Mouse (Mus musculus) fibroblast of lung, adult 2 months (primary cell): ENCODE results near the gene Gm42791.

Experiments used
- DNase-seq: peaks from one replicate; pipeline ENCODE4 v3.0.0-alpha.2; 2011; ENCODE audit warnings: low read depth

The Gm42791 gene

GRCm38 (mm10) chr5:148879218-148879617 is 115.7 kb downstream of the Gm42791 start:
- DNase-seq = no peak

DNA sequence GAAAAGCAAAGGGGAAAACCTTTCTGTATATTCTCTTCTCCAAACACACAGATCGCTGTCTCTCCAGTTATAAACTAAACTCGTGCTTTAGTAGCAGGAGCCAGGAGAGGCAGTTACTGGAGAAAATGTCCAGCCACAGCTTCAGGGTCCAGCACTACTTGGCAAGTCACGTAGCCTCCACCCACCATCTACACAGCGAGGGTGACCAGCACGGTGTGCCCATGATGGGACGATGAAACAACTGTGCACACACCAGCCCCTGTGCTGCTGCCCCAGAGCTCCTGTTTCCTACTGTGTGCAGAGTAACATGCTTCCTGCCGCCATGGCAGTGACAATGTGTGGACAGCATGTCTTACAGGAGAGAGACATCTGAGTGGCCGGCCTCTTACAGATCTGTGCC is 121.8 kb downstream of the Gm42791 start:
- no peak for DNase-seq

DNA sequence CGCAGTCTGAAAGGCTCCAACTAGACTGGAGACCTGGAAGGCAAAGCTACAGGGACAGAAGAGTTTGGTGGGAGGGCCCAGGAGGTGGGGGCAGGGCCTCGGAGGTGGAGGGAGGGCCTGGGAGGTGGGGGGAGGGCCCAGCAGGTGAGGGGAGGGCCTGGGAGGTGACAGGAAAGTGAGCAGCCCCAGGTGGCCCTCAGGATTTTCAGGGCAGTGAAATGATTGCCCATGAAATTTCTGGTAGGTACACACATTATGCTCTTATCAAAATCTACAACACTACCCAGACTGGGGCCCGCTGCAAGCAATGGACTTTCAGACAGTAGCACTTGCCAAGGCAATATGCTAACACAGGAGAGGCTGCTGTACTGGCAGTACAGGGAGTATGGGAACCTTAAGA is 125.4 kb downstream of the Gm42791 start:
- no peak for DNase-seq

- DNase-seq = no peak
Observed at GRCm38 (mm10) chr5:148867766-148868165, 127.2 kb downstream of the Gm42791 start.

DNA sequence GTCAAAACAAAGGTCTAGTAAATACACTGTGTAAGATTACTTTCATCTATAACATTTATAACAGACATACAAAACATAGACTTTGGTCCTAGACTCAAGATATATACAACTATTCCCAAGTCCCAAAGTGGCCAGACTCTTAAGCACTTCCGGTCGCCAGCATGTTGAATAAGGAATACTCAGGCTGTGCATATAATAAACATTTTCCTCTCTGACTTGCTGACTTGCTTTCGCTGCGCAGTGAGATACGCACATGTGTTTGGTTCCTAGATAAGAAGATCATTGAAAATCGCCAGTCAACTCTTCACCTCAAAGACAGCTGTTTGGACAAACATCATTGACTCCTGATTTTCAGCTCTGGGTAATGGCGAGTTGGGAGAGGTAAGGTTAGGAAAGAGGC is 127.8 kb downstream of the Gm42791 start:
- DNase-seq = no peak

DNA sequence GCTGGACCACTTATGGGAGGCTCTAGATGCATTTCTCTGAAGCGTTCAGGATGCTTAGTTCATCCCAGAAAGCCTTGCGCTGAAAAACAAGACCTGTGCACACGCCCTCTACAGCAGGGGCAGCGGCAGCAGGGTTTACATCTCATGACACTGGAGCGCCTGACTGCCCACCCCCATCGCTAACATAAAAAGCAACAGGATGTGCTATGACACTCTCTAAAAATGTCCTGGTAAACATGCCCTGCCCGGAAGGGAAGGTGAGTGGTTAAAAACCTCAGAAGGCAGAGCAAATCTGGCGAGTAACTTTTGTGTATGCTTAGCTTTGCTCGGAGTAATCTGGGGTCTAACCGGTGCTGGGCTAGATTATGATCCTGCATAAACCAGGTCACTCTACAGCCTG is 128.4 kb downstream of the Gm42791 start:
- DNase-seq = no peak

DNA sequence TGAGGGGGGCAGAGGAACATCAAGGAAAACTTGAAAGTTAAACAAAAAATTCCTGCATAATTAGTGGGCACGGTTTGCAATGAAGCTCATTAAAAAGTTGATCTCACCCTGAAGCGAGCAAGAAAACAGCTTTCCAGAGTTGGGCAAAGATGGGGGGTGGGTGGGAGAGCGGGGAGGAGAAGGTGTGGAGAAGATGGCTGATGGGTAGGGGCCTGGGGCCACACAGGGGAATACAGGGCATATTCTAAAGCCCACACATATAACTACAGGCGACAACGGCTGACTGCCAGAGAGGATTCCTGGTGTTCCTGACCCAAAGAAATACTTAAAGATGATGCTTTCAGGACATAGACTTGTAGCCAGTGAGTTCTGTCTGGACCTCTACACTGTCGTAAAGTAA is 131.5 kb downstream of the Gm42791 start:
- no peak for DNase-seq

- no peak for DNase-seq
Observed at GRCm38 (mm10) chr5:148862853-148863252, 132.1 kb downstream of the Gm42791 start.

DNA sequence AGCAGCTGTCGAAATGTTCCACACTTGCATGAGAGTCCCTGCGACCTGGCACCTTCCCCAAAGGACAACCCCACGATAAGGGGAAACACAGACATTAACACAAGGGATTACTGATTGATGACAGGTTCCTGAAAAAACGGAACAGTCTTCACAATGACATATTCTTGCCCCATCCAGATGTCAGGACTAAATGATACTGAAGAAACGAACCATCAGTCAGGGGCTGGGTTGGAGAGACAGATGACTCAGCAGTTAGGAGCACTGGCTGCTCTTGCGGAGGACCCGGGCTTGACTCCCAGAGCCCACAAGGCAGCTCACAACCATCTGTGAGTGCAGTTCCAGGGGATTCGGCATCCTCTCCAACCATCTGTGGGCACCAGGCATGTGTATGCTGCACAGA is 132.8 kb downstream of the Gm42791 start:
- DNase-seq = no peak

DNA sequence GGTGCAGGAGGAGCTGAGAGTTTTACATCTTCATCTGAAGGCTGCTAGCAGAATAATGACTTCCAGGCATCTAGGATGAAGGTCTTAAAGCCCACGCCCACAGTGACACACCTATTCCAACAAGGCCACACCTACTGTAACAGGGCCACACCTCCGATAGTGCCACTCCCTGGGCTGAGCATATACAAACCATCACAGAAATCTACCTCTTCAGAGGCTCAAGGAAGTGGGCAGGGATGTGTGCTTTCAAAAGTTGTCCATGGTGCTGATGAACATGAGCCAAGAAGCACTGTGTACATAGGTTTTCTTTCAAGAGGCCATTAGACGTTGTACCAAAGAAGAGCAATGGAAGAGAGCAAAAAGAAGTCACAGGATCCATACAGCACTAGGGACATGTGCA is 137.4 kb downstream of the Gm42791 start:
- DNase-seq = no peak

DNA sequence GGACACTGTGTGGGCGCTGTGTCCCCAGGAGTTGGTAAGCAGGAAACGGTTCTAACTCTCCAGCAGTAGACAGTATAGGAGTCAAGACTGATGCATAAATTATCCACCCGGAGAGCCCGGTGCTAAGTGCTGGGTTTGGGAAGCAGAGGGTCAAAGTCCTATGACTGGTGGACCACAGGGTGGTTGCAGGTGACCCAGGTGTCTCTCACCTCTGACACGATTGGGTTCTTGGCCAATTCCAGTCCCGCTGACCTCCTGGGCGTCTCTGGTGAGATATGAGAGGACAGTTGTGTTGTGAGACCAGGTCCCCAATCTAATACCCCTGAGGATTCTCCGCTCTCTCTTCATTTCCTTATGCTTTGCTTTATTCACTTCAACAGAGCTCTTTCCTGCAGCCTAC is 139.9 kb downstream of the Gm42791 start:
- no peak for DNase-seq

- no peak for DNase-seq
Observed at GRCm38 (mm10) chr5:148854166-148854565, 140.8 kb downstream of the Gm42791 start.

DNA sequence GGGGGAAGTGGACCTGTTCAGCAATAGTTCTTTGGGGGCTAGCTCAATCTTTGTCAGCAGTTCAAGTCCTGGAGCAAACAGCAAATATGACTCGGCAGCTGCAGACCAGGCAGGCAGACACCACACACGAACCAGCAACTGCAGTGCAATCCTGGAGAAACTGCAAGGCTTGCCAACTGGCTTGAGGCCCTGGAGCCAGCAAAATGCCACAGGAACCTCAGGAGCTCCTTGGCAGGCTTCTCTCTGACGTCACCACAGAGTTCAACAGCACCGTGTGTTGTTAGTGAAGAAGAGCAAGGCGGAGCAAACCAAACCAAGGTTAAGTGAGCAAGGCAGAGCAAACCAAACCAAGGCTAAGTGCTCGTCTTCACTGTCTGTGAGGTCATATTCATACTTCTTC is 145.4 kb downstream of the Gm42791 start:
- peak; percentile 3 for DNase-seq

DNA sequence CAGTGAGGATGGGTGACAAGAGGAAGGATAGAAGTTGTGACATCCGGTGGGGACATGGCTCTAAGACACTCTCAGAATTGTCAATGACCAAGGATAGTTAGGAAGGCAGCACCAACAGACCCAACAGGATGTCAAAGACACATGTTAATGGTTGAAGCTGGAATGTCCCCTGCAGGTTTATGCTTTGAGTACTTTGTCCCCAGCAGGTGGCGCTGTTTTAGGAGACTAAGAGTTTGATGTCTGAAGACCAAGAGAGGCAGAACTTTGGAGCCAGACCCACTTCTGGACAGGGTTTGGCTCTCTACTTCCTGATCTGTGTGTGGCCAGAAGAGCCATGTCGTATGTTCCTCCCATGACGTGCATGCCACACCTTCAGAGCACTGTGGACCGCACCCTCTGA is 147.9 kb downstream of the Gm42791 start:
- DNase-seq = no peak
